9 mouse cellular contexts compared by ENCODE assay signal in the genomic region with DNA sequence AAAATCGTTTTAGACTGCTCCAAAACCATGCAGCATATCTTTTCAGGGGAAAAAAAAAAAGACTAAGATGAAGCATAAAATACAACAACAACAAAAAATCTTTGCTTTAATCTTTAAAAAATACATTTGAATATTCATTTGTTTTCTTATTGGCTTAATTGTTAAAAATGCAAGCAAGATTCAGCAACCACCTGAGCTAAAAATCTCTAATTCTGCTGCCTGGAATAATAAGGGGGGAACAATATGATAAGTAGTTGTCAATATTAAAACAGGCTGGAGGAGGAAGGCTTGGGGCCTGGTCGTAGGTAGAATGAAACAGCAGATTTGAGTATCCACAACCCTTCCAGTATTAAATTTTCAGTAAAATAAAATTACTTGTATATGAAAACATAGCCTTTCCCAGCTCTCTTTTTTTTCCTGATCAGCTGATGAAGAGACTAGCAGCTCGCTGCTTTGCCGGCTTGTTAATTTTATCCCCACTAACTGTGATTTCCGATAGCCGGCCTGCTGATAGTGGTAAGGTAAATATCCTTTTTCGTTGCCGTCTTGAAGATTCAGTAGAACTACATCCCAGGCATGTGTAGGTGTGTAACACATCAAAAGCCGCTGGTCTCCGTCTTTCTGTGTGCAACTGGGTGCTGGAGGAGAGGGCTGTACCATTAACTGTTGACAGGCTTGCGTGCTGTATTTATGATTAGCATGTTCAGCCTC.
DNase-seq lines count a peak whose midpoint lies in the region; ATAC-seq lines count a peak whose summit lies in the region.
"Had no signal": no experiment of that assay in that cellular context is flagged by ENCODE, and none has a peak within 500 bp of the region (broad histone marks: within the 10 kb centered on the region; RNA-seq: fewer than 3 reads in every experiment).

No protein-coding gene starts in this region.

- no peaks in the 10 kb centered on the region for H3K9me3 ChIP-seq in lung, embryonic 15.5 days
- H3K9me3 ChIP-seq in hindbrain, embryonic 15.5 days: no peaks in the 10 kb centered on the region
- H3K9me3 ChIP-seq in midbrain, embryonic 10.5 days (replicated peaks): no peaks in the 10 kb centered on the region
- H3K9me3 ChIP-seq: liver, embryonic 15.5 days had no signal

- peak overlapping the region; percentile 76 for H3K4me2 ChIP-seq in lung, embryonic 15.5 days
- peak overlapping the region; percentile 76 for H3K4me2 ChIP-seq in hindbrain, embryonic 15.5 days

- peak; percentile 11 for DNase-seq in CD4-positive, CD25-positive, alpha-beta regulatory T cell, adult 2 months (ENCODE audit: low read depth, low spot score)
- no peak for DNase-seq in lung, postnatal 36 days
- DNase-seq in midbrain, embryonic 10.5 days (ENCODE audit: low spot score): no peak
- DNase-seq in spleen, postnatal 4 days (ENCODE audit: low spot score in 2 of 2): no peak
- no peak for DNase-seq in thymus, postnatal 14 days

- no peaks in the 10 kb centered on the region for H3K36me3 ChIP-seq in lung, embryonic 15.5 days
- no peaks in the 10 kb centered on the region for H3K36me3 ChIP-seq in hindbrain, embryonic 15.5 days
- 0 out of 2 replicates have a peak, but pooled peaks cover 6% of the 10 kb centered on the region for H3K36me3 ChIP-seq in midbrain, embryonic 10.5 days
- H3K36me3 ChIP-seq: liver, embryonic 15.5 days had no signal

- WGBS in lung, embryonic 15.5 days: 19% methylated on average over 11 of the region's 11 CpGs
- 8% methylated on average over 11 of the region's 11 CpGs for WGBS in hindbrain, embryonic 15.5 days
- WGBS in midbrain, embryonic 10.5 days: 49% methylated on average over 11 of the region's 11 CpGs

- H3K27ac ChIP-seq in lung, embryonic 15.5 days: peak overlapping the region; percentile 100
- peak overlapping the region; percentile 99 for H3K27ac ChIP-seq in hindbrain, embryonic 15.5 days (replicated peaks)
- peak overlapping the region; percentile 96 for H3K27ac ChIP-seq in midbrain, embryonic 10.5 days (replicated peaks)
- H3K27ac ChIP-seq: liver, embryonic 15.5 days had no signal

- H3K4me3 ChIP-seq in lung, embryonic 15.5 days: peak overlapping the region; percentile 49; the same call in 1 of the 2 replicates
- peak overlapping the region; percentile 57 for H3K4me3 ChIP-seq in hindbrain, embryonic 15.5 days
- H3K4me3 ChIP-seq in midbrain, embryonic 10.5 days: peak overlapping the region; percentile 58

- H3K4me1 ChIP-seq in lung, embryonic 15.5 days: peaks cover 51% of the 10 kb centered on the region
- peaks cover 38% of the 10 kb centered on the region for H3K4me1 ChIP-seq in hindbrain, embryonic 15.5 days (replicated peaks)
- peaks cover 33% of the 10 kb centered on the region for H3K4me1 ChIP-seq in midbrain, embryonic 10.5 days

- H3K27me3 ChIP-seq in lung, embryonic 15.5 days: no peaks in the 10 kb centered on the region
- no peaks in the 10 kb centered on the region for H3K27me3 ChIP-seq in hindbrain, embryonic 15.5 days
- no peaks in the 10 kb centered on the region; the same call in 1 of the 2 replicates for H3K27me3 ChIP-seq in midbrain, embryonic 10.5 days (ENCODE audit: low read depth, poor library complexity, severe bottlenecking)
- H3K27me3 ChIP-seq: liver, embryonic 15.5 days had no signal

- H3K9ac ChIP-seq in lung, embryonic 15.5 days: no peak overlapping the region
- peak overlapping the region; percentile 34 for H3K9ac ChIP-seq in hindbrain, embryonic 15.5 days
- H3K9ac ChIP-seq: liver, embryonic 15.5 days had no signal

- no peak for ATAC-seq in CD4-positive, CD25-positive, alpha-beta regulatory T cell, adult 4 months
- no peak for ATAC-seq in lung, embryonic 15.5 days (ENCODE audit: borderline replicate concordance, extremely low read depth, low FRiP score, low TSS enrichment)
- no peak for ATAC-seq in hindbrain, embryonic 15.5 days (ENCODE audit: low FRiP score, low read depth)
